ENCODE assay signal across 7 mouse cellular contexts in genomic region chr5:97980472-97980871, GRCm38 (mm10). TPM values are rescaled to one million over a fixed set of nuclear protein-coding genes. Genes with fewer than 3 reads are reported as not detected.
A peak's percentile ranks its signal among the peaks of the same experiment; 100 is the strongest.
DNase-seq lines count a peak whose midpoint lies in the region; ATAC-seq and TF ChIP-seq lines count a peak whose summit lies in the region.

No protein-coding gene starts in this region.

- no peak overlapping the region for H3K27ac ChIP-seq in limb, embryonic 14.5 days (replicated peaks; ENCODE audit: low read depth, low read length)

- no peak overlapping the region for H3K9ac ChIP-seq in limb, embryonic 14.5 days (ENCODE audit: low read depth, low read length, severe bottlenecking)

- 42% methylated on average over 14 of the region's 14 CpGs for WGBS in limb, embryonic 14.5 days

- no peak for TF ChIP-seq POLR2A in limb, embryonic 14.5 days (IDR thresholded peaks at IDR 0.05; ENCODE audit: borderline replicate concordance, extremely low read depth, insufficient read depth, insufficient read length)

- 0 out of 2 replicates have a peak, but pooled peaks cover 7% of the 10 kb centered on the region for H3K4me1 ChIP-seq in limb, embryonic 14.5 days (ENCODE audit: control insufficient read depth, insufficient read depth, low read length)

- peak overlapping the region; percentile 32 for H3K4me2 ChIP-seq in limb, embryonic 14.5 days (replicated peaks; ENCODE audit: low read depth, low read length, severe bottlenecking)

- no peaks in the 10 kb centered on the region for H3K27me3 ChIP-seq in limb, embryonic 14.5 days (ENCODE audit: control insufficient read depth, insufficient read depth, low read length)

- ATAC-seq in limb, embryonic 14.5 days (ENCODE audit: low FRiP score, low read depth), result no peak

- H3K9me3 ChIP-seq in limb, embryonic 14.5 days (ENCODE audit: control insufficient read depth, low read length), result no peaks in the 10 kb centered on the region

- DNase-seq in A20 (ENCODE audit: low read depth, low spot score), result peak; percentile 84
- peak; percentile 7 to 14 for DNase-seq in B cell, adult 2 months
- peak; percentile 42 for DNase-seq in heart, adult 8-10 months (ENCODE audit: low spot score)
- DNase-seq in limb, embryonic 14.5 days (ENCODE audit: low spot score), result no peak
- DNase-seq in ovary, postnatal 10 days (ENCODE audit: low spot score), result no peak
- DNase-seq in layer of hippocampus, postnatal 10 days (ENCODE audit: low spot score in 2 of 2), result no peak
- no peak for DNase-seq in cerebellum, adult 18-20 months

- H3K4me3 ChIP-seq in limb, embryonic 14.5 days (replicated peaks; ENCODE audit: low read length), result no peak overlapping the region

- H3K36me3 ChIP-seq in limb, embryonic 14.5 days (ENCODE audit: control insufficient read depth, insufficient read depth, low read length), result 0 out of 2 replicates have a peak, but pooled peaks cover 15% of the 10 kb centered on the region

RNA-seq across cellular contexts. Expression of gene Antxr2, which starts 50.4 kb away (rescaled TPM):
- total RNA-seq in heart, adult 8-10 months (2022), result 10 to 100 TPM; 72.7 to 80.8 (median 76.4) TPM
- 9.7 and 10.5 TPM in 2 replicates for polyA plus RNA-seq in limb, embryonic 14.5 days (2012; rRNA removed)
- 32.4 and 33.5 TPM in 2 replicates for polyA plus RNA-seq in limb, embryonic 14.5 days (2014; fragmentation: Nextera tagmentation; extraction: Ambion mirVana)
- 1 to 10 TPM; 2.6 to 2.7 TPM for total RNA-seq in layer of hippocampus, postnatal 10 days (2021)

Comparison
In these comparisons a context has a peak if more than half of its experiments do, and no peak if none do; other contexts are left out.
1. DNase-seq: peak in A20 (single experiment), B cell, adult 2 months (2 of 2) and heart, adult 8-10 months (single experiment); none in limb, embryonic 14.5 days (single experiment), ovary, postnatal 10 days (single experiment), layer of hippocampus, postnatal 10 days (0 of 2) and cerebellum, adult 18-20 months (0 of 2).
2. RNA of gene Antxr2, which starts 50.4 kb away (total RNA-seq): 72.7 to 80.8 TPM in heart, adult 8-10 months; 2.6 to 2.7 TPM in layer of hippocampus, postnatal 10 days; every median in the first group is over 10 times any median in the second.